Mouse (Mus musculus): ENCODE results near the gene Slit2. TPM values are rescaled to one million over a fixed set of nuclear protein-coding genes. Genes with fewer than 3 reads are reported as not detected.

Gene Slit2
- polyA plus RNA-seq, 1 experiment from 2014 or later: 36.9 TPM

- no peak overlapping the region for H3K27ac ChIP-seq (ENCODE audit: low read length)
- no peaks in the 10 kb centered on the region for H3K36me3 ChIP-seq (ENCODE audit: control insufficient read depth, insufficient read depth, low read length)
- H3K4me2 ChIP-seq (ENCODE audit: low read depth, low read length): no peak overlapping the region
- no peaks in the 10 kb centered on the region for H3K4me1 ChIP-seq (replicated peaks; ENCODE audit: control insufficient read depth, insufficient read depth, low read length)
- 71% methylated on average over 8 of the region's 8 CpGs for whole genome bisulfite sequencing
- no peaks in the 10 kb centered on the region for H3K27me3 ChIP-seq (ENCODE audit: control insufficient read depth, insufficient read depth, low read depth, low read length)
- no peak overlapping the region for H3K9ac ChIP-seq (ENCODE audit: low read length)
- no peaks in the 10 kb centered on the region for H3K9me3 ChIP-seq (ENCODE audit: control insufficient read depth, low read length)
- no peak overlapping the region for H3K4me3 ChIP-seq (ENCODE audit: low read length)
- no peak for ATAC-seq (ENCODE audit: low read depth)
These were observed 201.4 kb downstream of the Slit2 start for GRCm38 (mm10) chr5:48184358-48184757.

DNA sequence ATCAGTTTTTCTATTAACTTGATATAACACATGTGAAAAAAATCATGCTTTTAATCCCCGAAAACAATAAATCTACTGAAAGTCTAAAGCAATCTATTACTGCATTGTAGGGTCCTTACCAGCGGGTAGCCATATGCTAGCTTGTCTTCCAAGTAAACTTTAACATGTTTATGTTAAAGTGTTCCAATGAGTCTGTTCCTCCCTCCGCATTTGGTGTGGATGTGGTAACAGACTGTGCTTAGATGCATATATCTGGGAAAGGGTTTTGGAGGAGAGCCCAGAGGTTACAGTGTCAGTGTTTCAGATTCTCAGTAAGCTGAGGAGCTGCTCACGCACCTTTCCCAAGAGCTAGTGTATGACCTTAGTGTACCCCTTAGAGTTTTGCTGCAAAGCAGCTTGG is 204.9 kb downstream of the Slit2 start:
- Histone ChIP-seq H3K27ac (ENCODE audit: low read length) (no peak overlapping the region), H3K9me3 (ENCODE audit: control insufficient read depth, low read length) (no peaks in the 10 kb centered on the region), H3K4me1 (replicated peaks; ENCODE audit: control insufficient read depth, insufficient read depth, low read length) (no peaks in the 10 kb centered on the region), H3K36me3 (ENCODE audit: control insufficient read depth, insufficient read depth, low read length) (no peaks in the 10 kb centered on the region), H3K9ac (ENCODE audit: low read length) (no peak overlapping the region), H3K27me3 (ENCODE audit: control insufficient read depth, insufficient read depth, low read depth, low read length) (no peaks in the 10 kb centered on the region), H3K4me2 (ENCODE audit: low read depth, low read length) (no peak overlapping the region), H3K4me3 (ENCODE audit: low read length) (no peak overlapping the region)
- ATAC-seq (ENCODE audit: low read depth): no peak
- WGBS: 75% methylated on average over 4 of the region's 4 CpGs

DNA sequence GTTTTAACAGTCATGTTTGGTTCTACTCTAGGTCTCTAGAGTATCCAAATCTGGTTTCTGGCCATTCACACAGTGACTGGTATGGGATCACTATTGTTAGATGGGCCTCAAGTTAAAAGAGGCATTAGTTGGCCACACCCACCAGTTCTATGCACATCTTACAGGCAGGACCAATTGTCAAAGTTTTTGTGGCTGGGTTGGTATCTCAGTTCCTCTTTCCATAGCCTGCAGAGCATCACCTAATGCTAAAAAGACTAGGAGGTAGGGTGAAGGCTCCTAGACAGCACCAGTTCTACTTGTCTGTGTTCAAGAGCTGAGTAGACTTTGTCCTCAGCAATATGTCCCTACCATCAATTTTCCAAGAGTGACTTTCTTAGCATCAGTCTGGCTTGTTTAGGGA is 216.4 kb downstream of the Slit2 start:
- Histone ChIP-seq H3K36me3 (ENCODE audit: control insufficient read depth, insufficient read depth, low read length) (no peaks in the 10 kb centered on the region), H3K4me3 (ENCODE audit: low read length) (no peak overlapping the region), H3K27ac (ENCODE audit: low read length) (no peak overlapping the region), H3K4me1 (replicated peaks; ENCODE audit: control insufficient read depth, insufficient read depth, low read length) (no peaks in the 10 kb centered on the region), H3K9ac (ENCODE audit: low read length) (no peak overlapping the region), H3K4me2 (ENCODE audit: low read depth, low read length) (no peak overlapping the region), H3K27me3 (ENCODE audit: control insufficient read depth, insufficient read depth, low read depth, low read length) (no peaks in the 10 kb centered on the region), H3K9me3 (ENCODE audit: control insufficient read depth, low read length) (no peaks in the 10 kb centered on the region)
- ATAC-seq (ENCODE audit: low read depth): no peak

- Histone ChIP-seq H3K27ac (ENCODE audit: low read length) (no peak overlapping the region), H3K4me1 (replicated peaks; ENCODE audit: control insufficient read depth, insufficient read depth, low read length) (no peaks in the 10 kb centered on the region), H3K4me3 (ENCODE audit: low read length) (no peak overlapping the region), H3K9me3 (ENCODE audit: control insufficient read depth, low read length) (no peaks in the 10 kb centered on the region), H3K9ac (ENCODE audit: low read length) (no peak overlapping the region), H3K27me3 (ENCODE audit: control insufficient read depth, insufficient read depth, low read depth, low read length) (no peaks in the 10 kb centered on the region), H3K36me3 (ENCODE audit: control insufficient read depth, insufficient read depth, low read length) (peaks cover 4% of the 10 kb centered on the region; the same call in 1 of the 2 replicates), H3K4me2 (ENCODE audit: low read depth, low read length) (no peak overlapping the region)
- ATAC-seq (ENCODE audit: low read depth): no peak
- WGBS: 92% methylated on average over 2 of the region's 2 CpGs
These were observed 232.3 kb downstream of the Slit2 start for GRCm38 (mm10) chr5:48215248-48215647.

- H3K27ac ChIP-seq (ENCODE audit: low read length): no peak overlapping the region
- no peak overlapping the region for H3K4me2 ChIP-seq (ENCODE audit: low read depth, low read length)
- ATAC-seq (ENCODE audit: low read depth): no peak
- no peaks in the 10 kb centered on the region for H3K27me3 ChIP-seq (ENCODE audit: control insufficient read depth, insufficient read depth, low read depth, low read length)
- no peaks in the 10 kb centered on the region for H3K36me3 ChIP-seq (ENCODE audit: control insufficient read depth, insufficient read depth, low read length)
- no peak overlapping the region for H3K9ac ChIP-seq (ENCODE audit: low read length)
- 82% methylated on average over 10 of the region's 10 CpGs for WGBS
- no peak overlapping the region for H3K4me3 ChIP-seq (ENCODE audit: low read length)
- no peaks in the 10 kb centered on the region for H3K9me3 ChIP-seq (ENCODE audit: control insufficient read depth, low read length)
- no peaks in the 10 kb centered on the region for H3K4me1 ChIP-seq (replicated peaks; ENCODE audit: control insufficient read depth, insufficient read depth, low read length)
These were observed 236.8 kb downstream of the Slit2 start for GRCm38 (mm10) chr5:48219624-48220155.

- Histone ChIP-seq H3K4me1 (replicated peaks; ENCODE audit: control insufficient read depth, insufficient read depth, low read length) (no peaks in the 10 kb centered on the region), H3K9me3 (ENCODE audit: control insufficient read depth, low read length) (no peaks in the 10 kb centered on the region), H3K4me2 (ENCODE audit: low read depth, low read length) (no peak overlapping the region), H3K27me3 (ENCODE audit: control insufficient read depth, insufficient read depth, low read depth, low read length) (no peaks in the 10 kb centered on the region), H3K27ac (ENCODE audit: low read length) (no peak overlapping the region), H3K9ac (ENCODE audit: low read length) (no peak overlapping the region), H3K36me3 (ENCODE audit: control insufficient read depth, insufficient read depth, low read length) (no peaks in the 10 kb centered on the region), H3K4me3 (ENCODE audit: low read length) (no peak overlapping the region)
- 66% methylated on average over 2 of the region's 2 CpGs for WGBS
- no peak for ATAC-seq (ENCODE audit: low read depth)
These were observed 242.6 kb downstream of the Slit2 start for GRCm38 (mm10) chr5:48225500-48225899.

GRCm38 (mm10) chr5:48230430-48231080 is 247.6 kb downstream of the Slit2 start:
- peak overlapping the region; percentile 62 for H3K27ac ChIP-seq (ENCODE audit: low read length)
- H3K36me3 ChIP-seq (ENCODE audit: control insufficient read depth, insufficient read depth, low read length): 0 out of 2 replicates have a peak, but pooled peaks cover 3% of the 10 kb centered on the region
- ATAC-seq (ENCODE audit: low read depth): peak; percentile 81
- 46% methylated on average over 6 of the region's 6 CpGs for WGBS
- peaks cover 3% of the 10 kb centered on the region for H3K4me1 ChIP-seq (replicated peaks; ENCODE audit: control insufficient read depth, insufficient read depth, low read length)
- no peak overlapping the region for H3K4me3 ChIP-seq (ENCODE audit: low read length)
- no peaks in the 10 kb centered on the region for H3K9me3 ChIP-seq (ENCODE audit: control insufficient read depth, low read length)
- no peak overlapping the region for H3K9ac ChIP-seq (ENCODE audit: low read length)
- H3K4me2 ChIP-seq (ENCODE audit: low read depth, low read length): no peak overlapping the region
- no peaks in the 10 kb centered on the region for H3K27me3 ChIP-seq (ENCODE audit: control insufficient read depth, insufficient read depth, low read depth, low read length)

DNA sequence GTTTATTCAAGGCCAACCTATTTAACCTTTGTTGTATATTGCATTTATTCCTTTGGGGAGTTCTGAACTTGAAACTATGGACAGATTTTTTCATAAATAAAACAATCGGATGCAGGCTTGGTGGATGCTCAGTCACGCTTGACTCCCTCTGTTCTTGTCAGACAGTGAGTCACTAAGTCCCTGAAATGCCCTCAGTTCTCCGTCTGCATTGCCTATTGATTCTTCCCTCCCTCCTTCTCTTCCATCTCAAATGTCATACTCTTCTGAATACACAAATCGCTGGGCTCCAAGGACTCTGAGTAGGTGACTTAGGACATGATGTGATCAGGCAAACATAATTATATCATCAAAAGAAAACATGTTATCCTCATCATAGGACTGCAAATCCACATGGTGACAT is 251.8 kb downstream of the Slit2 start:
- no peak overlapping the region for H3K9ac ChIP-seq (ENCODE audit: low read length)
- H3K4me2 ChIP-seq (ENCODE audit: low read depth, low read length): no peak overlapping the region
- H3K27me3 ChIP-seq (ENCODE audit: control insufficient read depth, insufficient read depth, low read depth, low read length): no peaks in the 10 kb centered on the region
- H3K27ac ChIP-seq (ENCODE audit: low read length): 0 out of 2 replicates have a peak overlapping the region, but pooled peaks have one; percentile 4
- H3K4me1 ChIP-seq (replicated peaks; ENCODE audit: control insufficient read depth, insufficient read depth, low read length): peaks cover 3% of the 10 kb centered on the region
- H3K36me3 ChIP-seq (ENCODE audit: control insufficient read depth, insufficient read depth, low read length): peaks cover 6% of the 10 kb centered on the region; the same call in 1 of the 2 replicates
- WGBS: 59% methylated on average over 4 of the region's 4 CpGs
- no peak overlapping the region for H3K4me3 ChIP-seq (ENCODE audit: low read length)
- no peak for ATAC-seq (ENCODE audit: low read depth)
- H3K9me3 ChIP-seq (ENCODE audit: control insufficient read depth, low read length): no peaks in the 10 kb centered on the region

GRCm38 (mm10) chr5:48235270-48235669 is 252.3 kb downstream of the Slit2 start:
- 82% methylated on average over 6 of the region's 6 CpGs for WGBS
- Histone ChIP-seq H3K9me3 (ENCODE audit: control insufficient read depth, low read length) (no peaks in the 10 kb centered on the region), H3K27ac (ENCODE audit: low read length) (no peak overlapping the region), H3K4me2 (ENCODE audit: low read depth, low read length) (no peak overlapping the region), H3K36me3 (ENCODE audit: control insufficient read depth, insufficient read depth, low read length) (peaks cover 6% of the 10 kb centered on the region; the same call in 1 of the 2 replicates), H3K4me3 (ENCODE audit: low read length) (no peak overlapping the region), H3K9ac (ENCODE audit: low read length) (no peak overlapping the region), H3K27me3 (ENCODE audit: control insufficient read depth, insufficient read depth, low read depth, low read length) (no peaks in the 10 kb centered on the region), H3K4me1 (replicated peaks; ENCODE audit: control insufficient read depth, insufficient read depth, low read length) (peaks cover 3% of the 10 kb centered on the region)
- ATAC-seq (ENCODE audit: low read depth): no peak

All from lung, embryonic 16.5 days (tissue).